Mouse (Mus musculus): ENCODE measurements at regions not wholly inside any gene's neighbourhood (a gene's known extent, or its start where the extent isn't known, plus 50 kb on each side); places are given as distances from the start of the nearest gene placed in this dataset.

DNA sequence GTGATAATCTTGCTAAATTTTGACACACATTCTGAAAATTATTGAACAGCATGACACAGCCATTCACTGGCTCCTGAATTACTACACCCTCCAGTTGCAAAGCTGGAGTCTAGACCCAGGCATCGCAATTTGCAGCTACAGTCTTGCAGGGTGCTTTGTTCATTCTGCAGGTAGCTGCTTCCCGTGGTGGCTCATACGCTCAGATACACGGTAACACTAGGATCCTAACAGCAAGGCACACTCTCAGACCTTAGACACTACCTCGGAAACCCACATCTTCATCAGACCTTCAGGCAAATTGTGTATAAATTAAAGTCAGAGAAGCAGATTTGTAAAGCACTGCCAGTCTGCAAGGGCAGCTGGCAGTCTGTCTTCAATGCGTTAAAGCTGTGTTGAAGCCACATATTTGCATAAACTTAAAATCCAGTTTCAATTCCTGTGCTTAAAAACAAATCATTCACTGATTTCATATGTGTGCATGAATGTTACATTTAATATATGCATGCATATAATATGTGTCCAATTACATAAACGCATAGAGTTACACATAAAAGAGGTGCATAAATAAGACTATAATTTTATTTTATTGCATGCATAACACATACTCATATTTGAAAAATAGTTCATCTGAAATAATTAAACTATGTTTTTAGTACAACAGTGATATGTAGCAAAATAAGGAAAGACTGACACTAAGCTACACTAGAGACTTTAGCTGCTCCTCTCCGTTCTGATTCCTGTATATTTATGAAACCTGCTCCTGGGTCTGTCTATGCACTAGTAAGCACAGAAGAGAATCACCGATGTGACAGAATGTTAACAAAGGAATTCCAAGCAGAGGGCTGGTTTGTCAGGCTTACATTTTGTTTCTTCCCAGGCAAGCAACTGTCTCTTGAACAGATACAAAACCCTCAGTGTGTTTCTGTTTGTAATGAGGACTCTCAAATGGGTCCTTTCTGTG lies 227.5 kb upstream of the Itga1 start:
- WGBS = 76% methylated on average over 9 of the region's 9 CpGs
- H3K27ac ChIP-seq (ENCODE audit: low read depth) = no peak overlapping the region
- no peaks in the 10 kb centered on the region for H3K9me3 ChIP-seq (ENCODE audit: low read depth, low read length)
- H3K4me3 ChIP-seq (ENCODE audit: low read depth, low read length) = no peak overlapping the region
- H3K9ac ChIP-seq = no peak overlapping the region
- H3K4me1 ChIP-seq (ENCODE audit: insufficient read depth) = no peaks in the 10 kb centered on the region
- H3K4me2 ChIP-seq = no peak overlapping the region
- DNase-seq (no peak), ATAC-seq (ENCODE audit: insufficient read depth) (no peak)
- TF ChIP-seq CTCF (IDR thresholded peaks at IDR 0.05; ENCODE audit: low read depth) = no peak
- no peaks in the 10 kb centered on the region for H3K27me3 ChIP-seq (ENCODE audit: insufficient read depth, low read length)
- no peaks in the 10 kb centered on the region for H3K36me3 ChIP-seq (ENCODE audit: insufficient read depth)

DNA sequence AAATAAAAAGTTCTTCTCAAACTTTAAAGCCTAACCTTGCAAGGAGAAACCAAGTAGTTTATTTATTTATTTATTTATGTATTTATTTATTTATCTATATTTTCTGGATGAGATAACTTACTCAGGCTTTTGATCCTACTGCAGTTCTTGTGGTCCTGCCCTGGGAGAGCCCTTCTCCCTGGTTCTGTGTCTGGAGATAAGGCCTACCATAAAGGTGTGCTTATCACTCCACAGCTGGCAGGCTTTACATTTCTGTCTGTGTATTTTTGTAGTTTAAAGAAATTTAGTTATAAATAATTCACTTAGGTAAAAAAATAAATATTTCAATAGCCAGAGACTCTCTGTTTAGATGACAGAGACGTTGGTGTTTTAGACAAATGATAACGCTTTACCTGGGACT lies 224.5 kb upstream of the Itga1 start:
- H3K27me3 ChIP-seq (ENCODE audit: insufficient read depth, low read length) = no peaks in the 10 kb centered on the region
- no peak overlapping the region for H3K4me3 ChIP-seq (ENCODE audit: low read depth, low read length)
- ATAC-seq (ENCODE audit: insufficient read depth) (no peak), DNase-seq (no peak)
- H3K4me1 ChIP-seq (ENCODE audit: insufficient read depth) = no peaks in the 10 kb centered on the region
- H3K9ac ChIP-seq = no peak overlapping the region
- TF ChIP-seq CTCF (IDR thresholded peaks at IDR 0.05; ENCODE audit: low read depth) = no peak
- H3K4me2 ChIP-seq = no peak overlapping the region
- no peaks in the 10 kb centered on the region for H3K9me3 ChIP-seq (ENCODE audit: low read depth, low read length)
- H3K36me3 ChIP-seq (ENCODE audit: insufficient read depth) = no peaks in the 10 kb centered on the region
- H3K27ac ChIP-seq (ENCODE audit: low read depth) = no peak overlapping the region
- 59% methylated on average over 2 of the region's 2 CpGs for WGBS

DNA sequence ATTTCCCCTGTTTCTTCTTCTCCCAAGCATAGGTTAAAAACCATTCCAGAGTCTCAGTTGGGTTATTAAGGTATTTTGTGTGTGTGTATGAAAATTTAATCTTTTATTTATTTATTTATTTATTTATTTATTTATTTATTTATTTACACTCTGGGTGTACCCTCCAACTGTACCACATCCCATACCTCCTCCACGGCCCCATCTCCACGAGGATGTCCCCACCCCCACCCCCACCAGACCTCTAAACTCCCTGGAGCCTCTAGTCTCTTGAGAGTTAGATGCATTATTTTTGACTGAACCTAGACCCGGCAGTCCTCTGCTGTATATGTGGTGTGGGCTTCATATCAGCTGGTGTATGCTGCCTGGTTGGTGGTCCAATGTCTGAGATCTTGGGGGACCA lies 214.9 kb upstream of the Itga1 start:
- WGBS = 73% methylated on average over 3 of the region's 3 CpGs

DNA sequence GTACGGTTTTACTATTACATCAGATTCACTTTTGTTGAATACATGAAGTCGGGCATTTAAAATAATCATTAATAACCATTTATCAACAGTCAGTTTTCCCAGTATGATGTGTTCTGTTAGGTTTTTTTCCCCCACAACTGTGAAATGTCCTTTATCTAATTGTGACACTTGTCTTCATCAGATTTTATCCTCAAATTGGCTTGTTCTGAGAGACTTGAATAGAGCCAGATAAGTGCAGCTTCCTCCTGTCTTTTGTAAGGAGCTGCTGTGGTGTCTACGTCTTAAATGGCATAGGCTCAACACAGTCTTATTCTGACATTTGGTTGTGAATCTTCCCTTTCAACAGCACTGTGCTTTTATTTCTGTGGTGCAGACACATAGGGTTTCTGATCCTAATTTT lies 206.8 kb upstream of the Itga1 start:
- TF ChIP-seq CTCF (IDR thresholded peaks at IDR 0.05; ENCODE audit: low read depth) = no peak
- ATAC-seq (ENCODE audit: insufficient read depth) (no peak), DNase-seq (no peak)
- no peaks in the 10 kb centered on the region for H3K27me3 ChIP-seq (ENCODE audit: insufficient read depth, low read length)
- no peak overlapping the region for H3K27ac ChIP-seq (ENCODE audit: low read depth)
- H3K4me2 ChIP-seq = no peak overlapping the region
- H3K4me3 ChIP-seq (ENCODE audit: low read depth, low read length) = no peak overlapping the region
- H3K9ac ChIP-seq = no peak overlapping the region
- H3K36me3 ChIP-seq (ENCODE audit: insufficient read depth) = no peaks in the 10 kb centered on the region
- 65% methylated on average over 3 of the region's 3 CpGs for WGBS
- no peaks in the 10 kb centered on the region for H3K4me1 ChIP-seq (ENCODE audit: insufficient read depth)
- no peaks in the 10 kb centered on the region for H3K9me3 ChIP-seq (ENCODE audit: low read depth, low read length)

More for the DNA sequence above, 214.9 kb upstream of the Itga1 start:
- no peak for TF ChIP-seq CTCF (IDR thresholded peaks at IDR 0.05; ENCODE audit: low read depth)
- Histone ChIP-seq H3K9me3 (ENCODE audit: low read depth, low read length) (no peaks in the 10 kb centered on the region), H3K4me1 (ENCODE audit: insufficient read depth) (no peaks in the 10 kb centered on the region), H3K4me2 (no peak overlapping the region), H3K36me3 (ENCODE audit: insufficient read depth) (no peaks in the 10 kb centered on the region), H3K4me3 (ENCODE audit: low read depth, low read length) (no peak overlapping the region), H3K9ac (no peak overlapping the region), H3K27ac (ENCODE audit: low read depth) (no peak overlapping the region), H3K27me3 (ENCODE audit: insufficient read depth, low read length) (no peaks in the 10 kb centered on the region)
- no peak for ATAC-seq (ENCODE audit: insufficient read depth)
- no peak for DNase-seq

DNA sequence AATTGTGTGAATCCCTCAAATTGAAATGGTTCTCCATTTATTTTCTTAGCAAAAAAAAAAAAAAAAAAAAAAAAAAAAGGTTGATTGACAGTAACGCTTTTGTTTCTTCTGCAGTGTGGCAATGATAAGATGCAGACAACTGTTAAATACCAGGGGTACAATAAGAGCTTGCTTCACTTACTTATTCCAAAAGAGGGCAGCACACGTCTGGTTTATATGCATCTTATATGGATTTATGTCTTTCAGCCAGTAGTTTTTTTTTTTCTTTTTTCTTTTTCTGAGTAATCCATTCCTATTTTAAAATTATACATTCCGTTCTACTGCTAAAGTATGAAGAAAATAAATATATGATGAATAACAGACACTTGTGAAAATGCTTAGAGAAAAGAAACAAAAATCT lies 185.6 kb upstream of the Itga1 start:
- H3K9me3 ChIP-seq (ENCODE audit: low read depth, low read length) = no peaks in the 10 kb centered on the region
- no peaks in the 10 kb centered on the region for H3K4me1 ChIP-seq (ENCODE audit: insufficient read depth)
- no peak overlapping the region for H3K9ac ChIP-seq
- TF ChIP-seq CTCF (IDR thresholded peaks at IDR 0.05; ENCODE audit: low read depth) = peak; percentile 48
- WGBS = 23% methylated on average over 3 of the region's 3 CpGs
- H3K27ac ChIP-seq (ENCODE audit: low read depth) = no peak overlapping the region
- no peaks in the 10 kb centered on the region for H3K27me3 ChIP-seq (ENCODE audit: insufficient read depth, low read length)
- ATAC-seq (ENCODE audit: insufficient read depth) (peak; percentile 69; the same call in 1 of the 2 replicates), DNase-seq (peak; percentile 85)
- H3K36me3 ChIP-seq (ENCODE audit: insufficient read depth) = no peaks in the 10 kb centered on the region
- no peak overlapping the region for H3K4me3 ChIP-seq (ENCODE audit: low read depth, low read length)
- no peak overlapping the region for H3K4me2 ChIP-seq

DNA sequence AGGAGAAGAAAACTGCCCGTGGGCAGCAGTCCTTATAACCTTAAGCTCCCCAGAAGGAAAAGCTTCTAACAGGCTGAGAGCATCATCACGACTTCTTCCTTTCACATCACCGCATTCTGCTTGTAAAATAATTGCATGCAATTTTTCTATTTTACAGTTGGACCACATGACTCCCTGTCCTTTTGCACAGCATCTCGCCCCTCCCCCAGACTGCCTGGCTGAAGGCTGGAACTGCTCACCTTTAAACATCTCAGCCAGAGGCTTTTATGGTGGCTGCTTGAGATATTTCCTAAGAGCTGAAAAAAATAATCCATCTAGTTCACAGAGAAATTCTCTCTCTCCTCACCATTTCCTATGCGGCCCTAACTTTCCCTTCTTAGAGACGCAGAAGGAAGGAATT lies 164.4 kb upstream of the Itga1 start:
- Histone ChIP-seq H3K4me1 (ENCODE audit: insufficient read depth) (no peaks in the 10 kb centered on the region), H3K4me3 (ENCODE audit: low read depth, low read length) (no peak overlapping the region), H3K27me3 (ENCODE audit: insufficient read depth, low read length) (no peaks in the 10 kb centered on the region), H3K36me3 (ENCODE audit: insufficient read depth) (no peaks in the 10 kb centered on the region), H3K9me3 (ENCODE audit: low read depth, low read length) (no peaks in the 10 kb centered on the region), H3K4me2 (no peak overlapping the region), H3K9ac (no peak overlapping the region), H3K27ac (ENCODE audit: low read depth) (no peak overlapping the region)
- WGBS = 54% methylated on average over 6 of the region's 6 CpGs
- ATAC-seq (ENCODE audit: insufficient read depth) (no peak), DNase-seq (no peak)
- no peak for TF ChIP-seq CTCF (IDR thresholded peaks at IDR 0.05; ENCODE audit: low read depth)

DNA sequence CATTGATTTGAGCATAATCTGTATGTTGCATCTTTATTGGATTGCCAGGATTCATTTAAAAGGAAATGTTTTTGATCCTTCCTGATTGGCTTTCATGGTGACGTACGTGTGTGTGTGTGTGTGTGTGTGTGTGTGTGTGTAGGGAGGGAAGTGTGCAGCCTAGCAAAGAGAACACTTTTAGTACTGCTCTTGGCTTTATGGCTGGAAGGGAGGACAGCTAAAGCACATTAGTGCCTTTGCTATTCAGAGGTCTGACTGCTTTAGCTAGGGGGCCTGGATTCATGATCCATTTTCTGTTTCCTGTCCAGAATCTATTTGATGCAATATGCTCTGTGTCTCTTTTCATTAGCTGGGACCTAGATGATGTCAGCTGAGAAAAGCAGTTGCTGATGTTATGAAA lies 155.6 kb upstream of the Itga1 start:
- H3K36me3 ChIP-seq (ENCODE audit: insufficient read depth) = no peaks in the 10 kb centered on the region
- no peaks in the 10 kb centered on the region for H3K4me1 ChIP-seq (ENCODE audit: insufficient read depth)
- no peak for TF ChIP-seq CTCF (IDR thresholded peaks at IDR 0.05; ENCODE audit: low read depth)
- H3K4me2 ChIP-seq = no peak overlapping the region
- DNase-seq = no peak
- no peaks in the 10 kb centered on the region for H3K9me3 ChIP-seq (ENCODE audit: low read depth, low read length)
- no peak overlapping the region for H3K9ac ChIP-seq
- 78% methylated on average over 2 of the region's 2 CpGs for WGBS
- no peak overlapping the region for H3K4me3 ChIP-seq (ENCODE audit: low read depth, low read length)
- no peaks in the 10 kb centered on the region for H3K27me3 ChIP-seq (ENCODE audit: insufficient read depth, low read length)
- H3K27ac ChIP-seq (ENCODE audit: low read depth) = no peak overlapping the region
- no peak for ATAC-seq (ENCODE audit: insufficient read depth)
